Mouse (Mus musculus) limb, embryonic 15.5 days (tissue): Measurements from ENCODE around the gene Gm42742. TPM values are rescaled to one million over a fixed set of nuclear protein-coding genes. Genes with fewer than 3 reads are reported as not detected.

Source experiments
- ATAC-seq: fragments of 200-750 bp; cut with Nextera tagmentation; 2 replicates; pipeline ENCODE4 v1.8.0; 2017; ENCODE audit warnings: low read depth, moderate TSS enrichment; ENCODE audit not compliant: insufficient number of reproducible peaks, low FRiP score, low TSS enrichment
- H3K27ac ChIP-seq: fragments of 300-500 bp; sonication (generic); 2 replicates; pipeline ENCODE4 v1.5.1; 2015; ENCODE audit warnings: moderate library complexity, mild to moderate bottlenecking, inconsistent platforms
- H3K27me3 ChIP-seq: fragments of 300-500 bp; sonication (generic); 2 replicates; pipeline ENCODE4 v1.6.1; 2015; ENCODE audit warnings: inconsistent platforms
- H3K36me3 ChIP-seq: fragments of 300-500 bp; sonication (generic); 2 replicates; pipeline ENCODE4 v1.6.1; 2015; ENCODE audit warnings: inconsistent platforms
- H3K4me1 ChIP-seq: fragments of 300-500 bp; sonication (generic); 2 replicates; pipeline ENCODE4 v1.6.1; 2015; ENCODE audit warnings: inconsistent platforms
- H3K4me2 ChIP-seq: fragments of 300-500 bp; sonication (generic); 2 replicates; pipeline ENCODE4 v1.6.1; 2015; ENCODE audit warnings: mild to moderate bottlenecking, inconsistent platforms
- H3K4me3 ChIP-seq: fragments of 300-500 bp; sonication (generic); 2 replicates; pipeline ENCODE4 v1.5.1; 2015; ENCODE audit warnings: mild to moderate bottlenecking, inconsistent platforms
- H3K9ac ChIP-seq: fragments of 300-500 bp; sonication (generic); 2 replicates; pipeline ENCODE4 v1.6.1; 2015; ENCODE audit warnings: inconsistent platforms
- H3K9me3 ChIP-seq: fragments of 300-500 bp; sonication (generic); 2 replicates; pipeline ENCODE4 v1.6.1; 2016; ENCODE audit warnings: inconsistent platforms
- WGBS: fragments of 180-500 bp; shearing (Covaris S2); methylation state at CpG from one replicate; pipeline ENCODE4 v1.1.7; 2015; 5-methylcytosine and 5-hydroxymethylcytosine counted together
- polyA plus RNA-seq: library from polyadenylated mRNA; unstranded; fragments of >200 nt; fragmentation: Nextera tagmentation; extraction: Ambion mirVana; gene quantifications from 2 replicates; pipeline ENCODE4 v1.2.1, GENCODE M21; 2015

The Gm42742 gene
- polyA plus RNA-seq, 1 experiment from 2014 or later, result 58.2 TPM

DNA sequence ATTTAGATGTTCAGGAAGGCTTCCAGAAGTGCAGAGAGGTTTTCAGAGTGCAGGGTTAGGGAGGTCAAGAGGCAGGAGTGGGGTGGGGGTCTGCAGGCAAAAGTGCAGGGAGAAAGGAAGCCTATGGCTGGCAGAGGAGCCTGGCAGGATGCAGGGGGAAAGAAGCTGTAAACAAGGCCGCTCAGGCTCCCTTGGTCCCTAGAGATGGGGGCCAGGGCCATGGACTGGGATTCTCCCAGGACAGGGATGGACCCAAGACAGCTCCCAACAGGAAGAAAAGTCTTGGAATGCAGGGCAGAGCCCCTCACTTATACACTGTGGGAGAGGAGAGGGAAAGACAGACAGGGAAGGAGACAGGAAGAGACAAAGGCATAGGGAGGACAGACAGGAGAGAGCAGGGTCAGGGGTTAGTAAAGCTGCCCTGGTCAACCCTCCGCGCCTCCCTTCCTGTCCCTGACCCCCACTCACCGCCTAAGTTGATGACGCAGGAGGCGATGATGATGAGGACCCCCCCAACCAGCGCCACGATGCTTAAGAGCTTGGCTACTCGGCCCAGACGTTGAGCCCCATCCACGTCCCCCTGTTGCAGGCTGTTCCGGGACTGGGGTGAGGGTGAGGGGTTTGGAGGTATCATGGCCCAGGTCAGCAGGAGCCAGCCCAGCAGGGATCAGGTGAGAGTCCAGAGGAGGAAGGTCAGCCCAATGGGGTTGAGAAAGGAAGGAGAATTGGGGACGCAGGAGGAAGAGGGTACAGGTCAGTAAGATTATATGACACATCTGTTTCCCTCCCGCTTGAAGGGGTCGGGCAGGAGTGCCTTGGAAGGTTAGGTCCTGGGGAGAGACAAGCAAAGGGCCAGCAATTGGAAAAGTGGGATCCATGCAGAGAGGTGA, 2.2 kb downstream of the Gm42742 start:
- Histone ChIP-seq H3K27me3 (no peaks in the 10 kb centered on the region), H3K4me3 (peak overlapping the region; percentile 70), H3K4me1 (peaks cover 85% of the 10 kb centered on the region), H3K4me2 (peak overlapping the region; percentile 85), H3K9ac (peak overlapping the region; percentile 20; the same call in 1 of the 2 replicates), H3K9me3 (no peaks in the 10 kb centered on the region), H3K27ac (peak overlapping the region; percentile 97; the same call in 1 of the 2 replicates), H3K36me3 (peaks cover 34% of the 10 kb centered on the region)
- ATAC-seq, result no peak
- 84% methylated on average over 15 of the region's 15 CpGs for WGBS

DNA sequence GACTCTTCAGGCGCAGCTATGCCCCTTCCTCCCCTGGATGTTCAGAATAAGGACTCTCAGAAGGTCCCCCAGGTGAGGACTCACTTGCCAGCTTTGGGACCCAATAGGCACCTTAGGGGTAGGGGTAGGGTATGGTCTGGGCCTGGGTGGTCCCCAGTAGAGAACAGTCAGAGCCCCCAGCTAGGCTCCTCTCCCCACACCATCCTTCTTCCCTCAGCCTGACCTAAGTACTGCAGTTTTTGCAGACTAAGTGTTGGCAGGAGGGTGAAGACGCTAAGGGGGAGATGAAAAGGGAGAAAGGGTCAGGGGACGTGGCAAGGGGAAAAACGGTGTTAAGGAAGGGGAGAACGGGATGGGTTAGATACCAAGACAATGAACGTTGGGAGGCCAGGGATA, 2.9 kb downstream of the Gm42742 start:
- Histone ChIP-seq H3K27ac (peak overlapping the region; percentile 97), H3K4me2 (peak overlapping the region; percentile 85), H3K9ac (peak overlapping the region; percentile 20; the same call in 1 of the 2 replicates), H3K9me3 (no peaks in the 10 kb centered on the region), H3K27me3 (no peaks in the 10 kb centered on the region), H3K4me1 (peaks cover 78% of the 10 kb centered on the region), H3K36me3 (peaks cover 34% of the 10 kb centered on the region), H3K4me3 (peak overlapping the region; percentile 70)
- ATAC-seq, result no peak
- WGBS, result 51% methylated on average over 6 of the region's 6 CpGs

DNA sequence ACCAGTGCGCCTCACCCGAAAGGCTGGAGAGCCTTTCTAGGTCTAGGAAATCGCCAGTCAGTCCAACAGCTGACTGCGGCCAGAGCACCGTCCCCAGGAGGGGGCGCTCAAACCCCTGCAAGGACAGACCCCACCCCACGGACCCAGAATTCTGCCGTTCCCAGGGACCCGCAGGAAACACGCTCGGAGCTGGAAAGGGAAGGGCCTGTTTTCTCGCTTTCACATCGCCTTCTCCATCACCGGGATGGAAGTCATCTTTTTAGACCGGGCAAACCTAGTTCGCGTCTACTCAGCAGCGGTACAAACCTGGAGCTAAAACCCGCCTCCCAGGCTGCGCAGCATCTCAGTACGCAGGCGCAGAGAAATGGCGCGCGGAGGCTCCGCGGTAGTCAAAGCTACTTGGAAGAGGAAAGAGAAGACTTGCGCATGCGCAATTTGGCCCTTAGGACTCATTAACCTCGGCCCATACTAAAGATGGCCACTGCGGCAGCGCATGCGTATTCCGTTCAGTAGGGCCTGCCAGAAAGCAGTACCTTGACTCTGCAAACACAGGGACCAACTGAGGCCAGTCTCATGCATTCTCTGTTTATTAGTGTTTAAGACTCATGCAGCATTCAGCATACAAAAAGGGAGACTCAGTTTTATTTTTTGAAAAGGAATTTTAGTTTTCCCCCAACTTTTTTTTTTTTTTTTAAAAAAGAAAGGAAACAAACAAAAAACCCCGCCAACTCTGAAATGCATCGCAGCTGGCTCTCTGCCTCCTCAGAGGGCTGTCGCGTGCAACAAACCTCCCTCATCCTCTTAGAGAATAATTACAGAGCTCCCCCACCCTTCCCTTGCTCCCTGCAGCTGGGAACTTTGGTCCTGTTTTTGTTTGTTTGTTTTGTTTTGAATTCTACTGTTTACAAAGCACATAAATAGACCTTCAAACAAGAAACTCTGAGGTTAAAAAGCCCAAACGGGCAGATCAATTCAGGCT, 3.6 kb downstream of the Gm42742 start, which contains the start of gene Pagr1a:
Gene Pagr1a (minus strand): TSS at position 382 of the 979 bp plus-strand sequence.
- Histone ChIP-seq H3K27ac (peak within 1 kb of the TSS; percentile 97), H3K4me1 (peaks cover 71% of the 10 kb centered on the region), H3K4me3 (peak within 1 kb of the TSS; percentile 70), H3K36me3 (peaks cover 34% of the 10 kb centered on the region), H3K9ac (peak within 1 kb of the TSS; percentile 76), H3K27me3 (no peaks in the 10 kb centered on the region), H3K9me3 (no peaks in the 10 kb centered on the region), H3K4me2 (peak within 1 kb of the TSS; percentile 86)
- ATAC-seq, result peak; percentile 85
- WGBS, result 2% methylated on average over 39 of the region's 39 CpGs

DNA sequence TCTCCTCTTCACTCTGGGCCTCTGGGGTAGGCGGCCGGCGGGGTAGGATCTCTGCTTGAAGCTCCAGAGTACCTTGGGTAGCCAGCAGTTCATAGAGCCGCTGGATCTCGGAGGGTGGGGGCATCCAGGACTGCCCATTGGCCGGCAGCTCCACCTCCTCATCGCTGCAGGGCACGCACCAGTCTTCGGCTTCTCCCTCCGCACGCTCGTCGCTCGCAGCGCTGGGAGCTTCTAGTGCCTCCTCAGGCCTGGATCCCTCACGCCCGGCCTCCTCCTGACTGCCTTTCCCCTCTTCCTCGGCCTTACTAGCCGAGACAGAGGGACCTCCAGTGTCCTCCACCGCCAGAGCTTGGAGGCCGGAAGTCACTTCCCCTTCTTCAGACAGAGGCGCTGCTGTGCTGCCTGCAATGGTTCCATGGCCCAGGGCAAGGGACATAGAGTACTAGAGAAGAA, 4.4 kb downstream of the Gm42742 start:
- Histone ChIP-seq H3K27ac (peak overlapping the region; percentile 97), H3K9me3 (no peaks in the 10 kb centered on the region), H3K27me3 (no peaks in the 10 kb centered on the region), H3K36me3 (peaks cover 34% of the 10 kb centered on the region), H3K4me3 (peak overlapping the region; percentile 70), H3K4me1 (peaks cover 65% of the 10 kb centered on the region), H3K4me2 (peak overlapping the region; percentile 86), H3K9ac (peak overlapping the region; percentile 76)
- 1% methylated on average over 22 of the region's 22 CpGs for WGBS
- ATAC-seq, result peak; percentile 21

DNA sequence TGATC, 4.6 kb downstream of the Gm42742 start, which contains the start of gene Pagr1b:
Gene Pagr1b (minus strand): TSS at position 4 of the 5 bp plus-strand sequence.
- H3K9ac ChIP-seq, result peak within 1 kb of the TSS; percentile 76
- H3K9me3 ChIP-seq, result no peaks in the 10 kb centered on the region
- H3K27ac ChIP-seq, result peak within 1 kb of the TSS; percentile 97
- peak within 1 kb of the TSS; percentile 70 for H3K4me3 ChIP-seq
- ATAC-seq, result no peak
- H3K4me1 ChIP-seq, result peaks cover 63% of the 10 kb centered on the region
- peak within 1 kb of the TSS; percentile 86 for H3K4me2 ChIP-seq
- no peaks in the 10 kb centered on the region for H3K27me3 ChIP-seq
- H3K36me3 ChIP-seq, result peaks cover 36% of the 10 kb centered on the region

DNA sequence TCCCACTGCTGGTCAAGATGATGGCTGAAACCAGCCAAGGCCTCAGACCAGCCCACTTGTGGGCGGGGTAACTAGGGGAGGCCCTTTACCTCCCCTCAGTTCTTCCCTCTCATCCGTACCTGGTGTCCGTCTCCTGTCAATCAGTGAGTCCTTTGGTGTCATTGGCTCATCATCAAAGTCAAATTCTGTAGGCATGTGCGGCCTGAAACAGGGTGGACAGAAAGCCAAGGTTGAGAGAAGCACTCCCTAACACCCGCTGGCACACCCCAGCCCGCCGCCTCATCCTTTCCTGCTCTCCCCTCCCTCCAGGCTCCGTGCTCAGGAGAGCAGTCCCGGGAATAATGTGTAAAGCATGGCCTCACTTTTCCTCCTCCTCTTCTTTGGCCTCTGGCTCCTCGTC, 4.8 kb downstream of the Gm42742 start:
- peaks cover 61% of the 10 kb centered on the region for H3K4me1 ChIP-seq
- peak overlapping the region; percentile 97 for H3K27ac ChIP-seq
- H3K4me2 ChIP-seq, result peak overlapping the region; percentile 86
- H3K4me3 ChIP-seq, result peak overlapping the region; percentile 70
- H3K9ac ChIP-seq, result peak overlapping the region; percentile 76
- no peak for ATAC-seq
- under 1% methylated on average over 10 of the region's 10 CpGs for WGBS
- peaks cover 38% of the 10 kb centered on the region for H3K36me3 ChIP-seq
- H3K27me3 ChIP-seq, result no peaks in the 10 kb centered on the region
- no peaks in the 10 kb centered on the region for H3K9me3 ChIP-seq

DNA sequence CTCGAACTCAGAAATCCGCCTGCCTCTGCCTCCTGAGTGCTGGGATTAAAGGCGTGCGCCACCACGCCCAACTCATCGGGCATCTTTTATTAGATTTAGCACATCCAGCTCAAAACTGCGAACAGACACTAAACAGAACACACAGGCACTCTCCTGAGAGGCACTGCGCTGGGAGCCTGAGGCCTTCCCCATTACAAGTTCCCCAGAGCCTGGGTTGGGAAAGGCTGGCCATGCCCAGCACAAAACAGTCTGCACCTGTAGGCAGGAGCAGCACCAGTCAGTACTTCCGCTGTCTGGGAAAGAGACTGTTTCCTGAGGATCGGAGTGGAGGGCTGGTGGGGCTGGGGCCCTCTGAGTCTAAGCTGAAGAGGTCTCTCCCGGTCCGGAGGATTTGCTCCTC, 5.9 kb downstream of the Gm42742 start:
- Histone ChIP-seq H3K27ac (no peak overlapping the region), H3K4me1 (peaks cover 50% of the 10 kb centered on the region), H3K36me3 (peaks cover 42% of the 10 kb centered on the region), H3K9ac (no peak overlapping the region), H3K4me3 (no peak overlapping the region), H3K27me3 (no peaks in the 10 kb centered on the region), H3K9me3 (no peaks in the 10 kb centered on the region), H3K4me2 (no peak overlapping the region)
- no peak for ATAC-seq
- WGBS, result 88% methylated on average over 12 of the region's 12 CpGs

DNA sequence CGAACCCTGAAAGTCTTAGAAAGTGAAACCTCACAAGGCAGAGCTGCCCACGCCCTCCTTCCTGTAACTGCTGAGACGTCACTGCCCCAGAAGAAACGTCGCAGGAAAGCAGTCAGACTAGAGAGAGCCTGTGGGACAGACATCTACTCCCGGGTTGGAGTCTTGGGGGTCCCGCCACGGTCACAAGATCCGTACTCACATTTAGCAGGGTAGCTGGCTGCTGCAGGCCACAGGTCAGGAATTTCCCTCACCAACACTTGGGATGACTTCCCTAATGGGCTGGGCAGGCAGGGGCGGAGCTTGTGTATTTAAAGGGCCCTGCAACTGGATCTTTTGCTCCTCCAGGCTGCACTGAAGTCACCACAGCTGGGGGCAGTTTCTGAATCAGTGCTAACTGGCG, 6.6 kb downstream of the Gm42742 start, which contains the start of gene Mvp:
Gene Mvp (minus strand): TSS at position 302 of the 400 bp plus-strand sequence.
- Histone ChIP-seq H3K27me3 (no peaks in the 10 kb centered on the region), H3K27ac (0 out of 2 replicates have a peak within 1 kb of the TSS, but pooled peaks have one; percentile 8), H3K9me3 (no peaks in the 10 kb centered on the region), H3K4me1 (peaks cover 44% of the 10 kb centered on the region), H3K4me3 (peak within 1 kb of the TSS; percentile 70), H3K36me3 (peaks cover 42% of the 10 kb centered on the region), H3K9ac (0 out of 2 replicates have a peak within 1 kb of the TSS, but pooled peaks have one; percentile 76), H3K4me2 (peak within 1 kb of the TSS; percentile 32)
- ATAC-seq, result no peak
- WGBS, result 39% methylated on average over 11 of the region's 11 CpGs

DNA sequence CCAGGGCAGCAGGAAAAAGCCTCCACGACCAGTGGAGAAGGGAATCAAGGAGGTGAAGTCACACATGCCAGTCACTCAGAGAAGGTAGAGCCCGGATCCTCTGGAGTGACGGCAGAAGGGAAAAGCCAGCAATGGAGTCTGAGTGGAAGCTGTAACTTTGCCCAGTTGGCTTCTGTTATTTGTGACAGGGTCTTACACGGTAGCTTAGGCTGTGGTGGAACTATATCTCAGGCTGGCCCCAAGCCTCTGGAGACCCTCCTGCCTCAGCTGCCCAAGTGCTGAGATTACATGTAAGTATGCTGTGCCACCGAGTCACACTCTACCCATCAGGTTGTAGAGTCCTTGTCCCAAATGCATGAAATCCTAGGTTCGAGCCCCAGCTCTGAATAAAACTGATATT, 7.5 kb downstream of the Gm42742 start:
- H3K27ac ChIP-seq, result no peak overlapping the region
- peaks cover 42% of the 10 kb centered on the region for H3K4me1 ChIP-seq
- H3K9ac ChIP-seq, result no peak overlapping the region
- 95% methylated on average over 6 of the region's 6 CpGs for WGBS
- no peak overlapping the region for H3K4me3 ChIP-seq
- ATAC-seq, result no peak
- H3K4me2 ChIP-seq, result no peak overlapping the region
- peaks cover 42% of the 10 kb centered on the region for H3K36me3 ChIP-seq
- no peaks in the 10 kb centered on the region for H3K9me3 ChIP-seq
- no peaks in the 10 kb centered on the region for H3K27me3 ChIP-seq

DNA sequence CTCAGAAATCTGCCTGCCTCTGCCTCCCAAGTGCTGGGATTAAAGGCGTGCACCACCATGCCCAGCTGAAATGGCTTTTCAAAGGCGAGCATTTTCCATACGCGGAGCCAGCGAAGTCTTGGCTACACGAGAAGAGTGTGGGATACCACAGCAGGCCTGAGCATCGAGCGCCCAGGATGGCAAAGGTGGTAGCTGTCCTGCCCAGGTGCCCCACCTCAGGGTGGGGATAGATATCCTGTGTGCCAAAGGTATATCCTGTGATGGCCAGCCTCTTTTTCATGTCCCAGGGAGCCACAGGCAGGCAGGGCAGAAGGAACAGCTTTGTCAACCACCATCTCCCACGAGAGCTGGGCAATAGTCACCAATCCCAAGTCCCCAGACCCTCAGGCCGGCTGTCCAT, 8.1 kb downstream of the Gm42742 start:
- Histone ChIP-seq H3K27ac (no peak overlapping the region), H3K4me1 (peaks cover 38% of the 10 kb centered on the region), H3K36me3 (peaks cover 42% of the 10 kb centered on the region), H3K4me2 (no peak overlapping the region), H3K9ac (no peak overlapping the region), H3K9me3 (no peaks in the 10 kb centered on the region), H3K27me3 (no peaks in the 10 kb centered on the region), H3K4me3 (no peak overlapping the region)
- no peak for ATAC-seq
- WGBS, result 93% methylated on average over 10 of the region's 10 CpGs

DNA sequence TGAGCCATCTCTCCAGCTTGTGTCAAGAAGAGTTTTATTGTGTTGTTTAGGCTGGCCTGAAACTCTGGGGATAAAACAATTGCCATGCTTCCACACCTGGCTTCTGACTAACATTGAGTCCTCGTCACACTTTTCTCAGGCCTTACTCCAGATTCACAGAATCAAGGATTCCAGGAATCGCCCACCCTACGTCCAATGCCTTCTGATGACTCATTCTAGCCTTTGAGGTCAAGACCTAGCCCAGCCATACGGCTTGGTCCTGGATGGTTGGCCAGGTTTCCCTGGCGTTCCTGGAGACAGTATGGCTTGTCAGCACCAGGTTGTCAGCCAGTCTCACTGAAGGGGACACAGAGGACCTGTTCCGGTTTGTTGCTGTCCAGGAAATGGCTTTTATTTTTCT, 8.5 kb downstream of the Gm42742 start:
- no peak for ATAC-seq
- Histone ChIP-seq H3K9me3 (no peaks in the 10 kb centered on the region), H3K27me3 (no peaks in the 10 kb centered on the region), H3K4me2 (no peak overlapping the region), H3K4me3 (no peak overlapping the region), H3K27ac (no peak overlapping the region), H3K9ac (no peak overlapping the region), H3K36me3 (peaks cover 42% of the 10 kb centered on the region), H3K4me1 (peaks cover 34% of the 10 kb centered on the region)
- WGBS, result 89% methylated on average over 6 of the region's 6 CpGs

DNA sequence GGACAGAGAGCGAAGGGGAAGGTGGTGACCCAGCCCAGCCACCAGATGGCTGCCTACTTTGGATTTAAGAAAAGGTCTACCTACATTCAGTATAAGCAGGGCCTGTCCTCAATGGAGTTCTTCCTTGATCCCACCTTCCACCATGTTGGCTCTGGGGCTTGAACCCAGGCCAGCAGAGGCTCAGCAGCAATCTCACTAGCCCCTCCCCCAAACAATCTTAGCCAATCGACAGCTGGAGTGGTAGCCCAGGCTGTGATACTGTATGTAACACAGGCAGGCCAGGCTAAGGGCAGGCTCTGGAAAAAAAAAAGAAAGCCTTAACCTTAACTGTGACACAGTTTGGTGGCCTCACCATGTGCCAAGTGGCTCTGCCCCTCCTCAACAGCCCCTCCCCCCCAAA, 9.2 kb downstream of the Gm42742 start:
- Histone ChIP-seq H3K36me3 (peaks cover 42% of the 10 kb centered on the region), H3K9ac (no peak overlapping the region), H3K4me2 (no peak overlapping the region), H3K27ac (no peak overlapping the region), H3K4me1 (peaks cover 34% of the 10 kb centered on the region), H3K27me3 (no peaks in the 10 kb centered on the region), H3K4me3 (no peak overlapping the region), H3K9me3 (no peaks in the 10 kb centered on the region)
- WGBS, result 69% methylated on average over 2 of the region's 2 CpGs
- ATAC-seq, result no peak
